Mouse (Mus musculus) layer of hippocampus, adult 2 months (tissue): ENCODE results near the gene Sestd1. TPM values are rescaled to one million over a fixed set of nuclear protein-coding genes. Genes with fewer than 3 reads are reported as not detected.

ENCODE experiments used
- DNase-seq, 2 experiments: peaks; one replicate each; pipeline ENCODE4 v3.0.0; 2022; ENCODE audit warnings: low spot score in 2 of 2
- H3K27ac ChIP-seq: fragments of 200-600 bp; 2 replicates; pipeline ENCODE4 v1.8.1; 2022
- H3K4me3 ChIP-seq: fragments of 200-600 bp; 2 replicates; pipeline ENCODE4 v1.8.1; 2022; ENCODE audit warnings: mild to moderate bottlenecking
- CTCF ChIP-seq: fragments of 200-600 bp; conservative IDR thresholded peaks from 2 replicates; pipeline ENCODE4 v1.8.1; 2022; ENCODE audit warnings: antibody characterized with exemption, mild to moderate bottlenecking, moderate library complexity
- total RNA-seq, 2 experiments: library from RNA; stranded (reverse); gene quantifications; 2 replicates each; pipeline ENCODE4 v1.2.3; 2021

Sestd1 gene
- total RNA-seq, 2 experiments from 2014 or later = 36.6 to 40.2 TPM

GRCm38 (mm10) chr2:77301687-77302389 is 21.4 kb upstream of the Sestd1 start:
- no peak for TF ChIP-seq CTCF
- Histone ChIP-seq H3K4me3 (no peak overlapping the region), H3K27ac (no peak overlapping the region)
- DNase-seq = no peak

DNA sequence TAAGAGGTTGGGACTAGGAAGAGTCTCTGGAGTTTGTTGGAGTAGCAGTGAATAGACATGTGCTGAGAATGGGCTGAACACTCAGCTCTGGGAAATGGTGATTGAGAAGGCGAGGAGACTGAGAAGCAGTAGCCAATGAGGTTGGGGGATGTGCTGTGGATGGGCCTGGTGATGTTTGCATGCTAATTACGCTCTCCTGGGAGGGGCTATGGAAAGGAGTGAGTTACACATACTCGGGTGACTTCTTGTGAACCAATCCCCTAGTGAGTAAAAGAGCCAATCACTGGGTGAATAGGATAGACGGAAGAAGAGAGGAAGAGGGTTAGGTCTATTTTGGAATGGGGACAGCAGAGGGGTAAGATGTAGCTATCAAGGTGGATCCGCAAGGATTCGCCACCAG is 9.3 kb upstream of the Sestd1 start:
- no peak for TF ChIP-seq CTCF
- no peak for DNase-seq
- no peak overlapping the region for H3K4me3 ChIP-seq
- H3K27ac ChIP-seq = no peak overlapping the region

GRCm38 (mm10) chr2:77286755-77287154 is 6.4 kb upstream of the Sestd1 start:
- H3K4me3 ChIP-seq = no peak overlapping the region
- no peak for DNase-seq
- TF ChIP-seq CTCF = no peak
- H3K27ac ChIP-seq = no peak overlapping the region

DNA sequence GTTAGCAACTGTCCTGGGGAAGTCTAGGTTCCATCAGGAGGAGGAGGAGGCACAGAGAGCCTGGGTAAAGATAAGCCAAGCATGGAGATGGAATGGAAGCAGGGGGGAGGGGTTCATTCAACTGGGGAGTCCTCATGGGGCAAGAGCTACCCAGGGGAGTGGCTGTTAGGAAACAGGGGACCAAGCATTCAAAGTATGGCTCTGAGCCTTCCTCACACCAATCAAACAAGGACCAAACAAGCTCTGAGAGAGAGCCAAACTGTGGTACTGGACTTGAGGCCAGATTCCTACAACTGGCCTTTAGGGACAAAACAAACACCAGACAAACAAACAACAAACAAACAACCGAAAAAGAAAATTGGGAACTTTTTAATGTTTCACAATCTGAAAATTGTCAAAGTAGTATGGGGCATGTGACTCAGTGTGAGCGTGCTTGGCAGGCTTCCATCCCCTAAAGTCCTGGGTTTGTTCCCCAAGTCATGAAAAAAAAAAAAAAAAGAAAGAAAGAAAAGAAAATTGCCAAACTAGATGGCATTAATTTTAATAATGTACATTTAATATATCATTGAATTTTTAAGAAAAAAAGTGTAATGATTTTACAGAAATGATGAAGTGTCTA is 4.0 kb upstream of the Sestd1 start:
- no peak overlapping the region for H3K27ac ChIP-seq
- TF ChIP-seq CTCF = no peak
- DNase-seq = no peak
- no peak overlapping the region for H3K4me3 ChIP-seq

DNA sequence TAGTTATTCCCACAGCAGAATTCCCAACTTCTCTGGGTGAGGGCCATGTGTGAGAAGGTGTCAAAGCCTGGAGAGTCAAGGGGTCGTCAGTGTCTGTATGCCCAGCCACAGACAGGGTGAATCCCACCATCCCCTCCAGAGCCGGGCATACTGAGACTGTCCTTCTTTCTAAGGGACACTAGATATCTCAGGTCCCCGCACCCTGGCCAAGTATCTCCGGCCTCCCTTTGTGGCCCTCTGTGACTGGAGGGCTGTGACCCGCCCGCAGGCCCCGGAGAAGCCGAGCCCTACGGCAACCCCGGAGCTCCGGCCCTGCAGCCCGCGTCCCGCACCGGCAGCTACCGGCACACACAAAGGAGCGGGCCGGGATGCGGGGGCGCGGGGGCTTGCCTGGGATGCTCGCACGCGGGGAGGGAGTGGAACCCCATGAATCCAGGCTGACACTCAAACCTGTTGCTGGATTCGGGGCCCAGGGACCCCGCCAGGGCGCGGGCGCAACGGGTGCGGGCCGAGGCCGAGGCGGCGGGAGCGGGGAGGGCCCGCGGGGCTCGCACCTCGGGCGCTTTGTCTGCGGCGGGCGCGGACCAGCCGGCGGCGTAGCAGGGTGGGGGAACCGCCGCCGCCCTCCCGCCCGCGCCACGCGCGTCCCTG is 406 bp downstream of the Sestd1 start:
- Histone ChIP-seq H3K27ac (peak overlapping the region; percentile 90), H3K4me3 (peak overlapping the region; percentile 82)
- DNase-seq = peak in 1 of 2 experiments; percentile 45
- no peak for TF ChIP-seq CTCF

- no peak for DNase-seq
- no peak for TF ChIP-seq CTCF
- Histone ChIP-seq H3K27ac (no peak overlapping the region), H3K4me3 (no peak overlapping the region)
Observed at GRCm38 (mm10) chr2:77277272-77277671, 3.1 kb downstream of the Sestd1 start.

- no peak overlapping the region for H3K4me3 ChIP-seq
- no peak for TF ChIP-seq CTCF
- DNase-seq = no peak
- no peak overlapping the region for H3K27ac ChIP-seq
Observed at GRCm38 (mm10) chr2:77275851-77276250, 4.5 kb downstream of the Sestd1 start.

- no peak overlapping the region for H3K4me3 ChIP-seq
- no peak overlapping the region for H3K27ac ChIP-seq
- TF ChIP-seq CTCF = no peak
- no peak for DNase-seq
Observed at GRCm38 (mm10) chr2:77274976-77275641, 5.3 kb downstream of the Sestd1 start.

- TF ChIP-seq CTCF = no peak
- no peak overlapping the region for H3K4me3 ChIP-seq
- no peak for DNase-seq
- no peak overlapping the region for H3K27ac ChIP-seq
Observed at GRCm38 (mm10) chr2:77272953-77273352, 7.4 kb downstream of the Sestd1 start.

- no peak for TF ChIP-seq CTCF
- DNase-seq = no peak
- H3K27ac ChIP-seq = no peak overlapping the region
- H3K4me3 ChIP-seq = no peak overlapping the region
Observed at GRCm38 (mm10) chr2:77270781-77271180, 9.6 kb downstream of the Sestd1 start.

- Histone ChIP-seq H3K4me3 (no peak overlapping the region), H3K27ac (peak overlapping the region; percentile 57; the same call in 1 of the 2 replicates)
- TF ChIP-seq CTCF = no peak
- no peak for DNase-seq
Observed at GRCm38 (mm10) chr2:77270136-77270535, 10.3 kb downstream of the Sestd1 start.

GRCm38 (mm10) chr2:77268612-77269239 is 11.7 kb downstream of the Sestd1 start:
- H3K4me3 ChIP-seq = no peak overlapping the region
- peak overlapping the region; percentile 57 for H3K27ac ChIP-seq
- no peak for DNase-seq
- no peak for TF ChIP-seq CTCF

GRCm38 (mm10) chr2:77266931-77267330 is 13.5 kb downstream of the Sestd1 start:
- H3K4me3 ChIP-seq = no peak overlapping the region
- H3K27ac ChIP-seq = no peak overlapping the region
- DNase-seq = no peak
- TF ChIP-seq CTCF = no peak
